Mouse (Mus musculus): Measurements from ENCODE around the gene Rap1b.

Rap1b gene

DNA sequence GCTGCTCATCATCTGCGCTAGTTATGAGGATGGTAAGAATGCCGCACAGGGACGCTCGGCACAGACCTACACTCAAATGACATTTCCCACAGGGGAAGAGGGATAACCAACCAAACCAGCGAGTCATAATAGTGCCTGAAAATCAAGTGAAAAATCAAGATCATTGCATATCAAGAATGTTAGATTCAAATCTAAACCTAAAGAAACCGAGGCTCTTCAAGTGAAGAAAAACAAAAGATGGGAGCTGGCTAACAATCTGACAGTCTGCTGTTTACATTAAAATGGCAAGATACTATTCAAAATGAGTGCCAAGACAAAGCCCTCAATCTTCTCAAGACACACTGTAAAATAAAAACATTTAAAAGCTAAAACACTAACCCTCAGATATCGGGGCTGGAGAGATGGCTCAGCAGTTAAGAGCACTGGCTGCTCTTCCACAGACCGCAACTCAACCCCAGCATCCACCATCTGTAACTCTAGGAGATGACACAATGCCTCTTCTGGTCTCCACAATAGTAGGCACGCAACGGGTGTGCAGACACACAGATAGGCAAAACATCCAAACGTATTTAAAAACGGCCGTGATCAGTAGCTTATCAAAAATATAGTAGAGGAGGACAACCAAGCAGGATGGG lies 61.9 kb downstream of the Rap1b start:
- DNase-seq (ENCODE audit: low spot score in 2 of 2): no peak

DNA sequence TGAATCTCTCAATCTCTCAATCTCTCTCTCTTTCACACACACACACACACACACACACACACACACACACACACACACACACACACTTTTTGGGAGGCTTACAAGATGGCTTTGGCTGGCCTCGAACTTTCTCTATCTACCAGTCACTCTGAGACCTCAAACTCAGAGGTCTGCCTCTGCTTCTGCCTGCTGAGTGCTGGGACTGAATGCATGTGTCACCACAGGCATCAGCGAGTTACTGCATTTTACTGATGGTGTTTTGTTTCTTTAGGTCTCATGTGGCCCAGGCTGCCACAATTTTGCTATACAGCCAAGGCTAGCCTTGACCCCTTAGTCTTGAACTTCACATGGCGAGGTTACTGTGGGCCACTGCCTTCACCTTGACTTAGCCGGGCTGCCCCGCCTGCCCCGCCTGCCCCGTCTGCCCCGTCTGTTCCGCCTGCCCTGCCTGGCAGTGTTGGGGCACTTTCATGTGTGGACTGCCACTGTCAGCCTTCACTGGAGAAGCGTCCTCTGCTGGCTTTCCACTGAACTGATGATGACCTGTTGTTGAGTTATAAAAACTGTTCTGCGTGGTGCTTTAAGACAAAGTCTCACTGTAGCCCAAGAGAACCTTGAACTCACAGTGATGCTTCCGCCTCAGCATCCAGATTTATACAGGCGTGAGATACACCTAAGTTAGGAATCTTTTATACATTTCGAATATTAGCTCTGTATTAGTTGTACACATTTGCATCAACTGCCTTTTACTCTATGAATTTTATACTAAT lies 63.2 kb downstream of the Rap1b start:
- no peak for DNase-seq (ENCODE audit: low spot score in 2 of 2)

DNA sequence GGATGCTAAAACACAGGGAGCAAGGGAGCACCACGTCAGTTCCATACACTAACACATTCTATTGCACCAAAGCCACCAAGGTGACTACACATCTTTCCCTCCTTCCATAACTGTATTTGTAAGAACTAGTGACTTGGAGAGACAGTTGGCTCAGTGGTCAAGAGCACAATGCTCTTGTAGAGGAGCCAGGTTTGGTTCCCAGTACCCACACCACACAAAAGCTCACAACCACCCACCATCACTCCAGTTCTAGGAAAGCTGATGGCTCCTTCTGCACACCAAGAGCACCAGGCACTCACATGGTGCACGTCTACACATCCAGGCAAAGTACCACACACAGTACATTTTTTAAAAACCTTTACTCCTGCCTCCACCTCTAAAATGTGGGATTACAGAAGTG lies 63.8 kb downstream of the Rap1b start:
- DNase-seq (ENCODE audit: low spot score in 2 of 2): no peak

DNA sequence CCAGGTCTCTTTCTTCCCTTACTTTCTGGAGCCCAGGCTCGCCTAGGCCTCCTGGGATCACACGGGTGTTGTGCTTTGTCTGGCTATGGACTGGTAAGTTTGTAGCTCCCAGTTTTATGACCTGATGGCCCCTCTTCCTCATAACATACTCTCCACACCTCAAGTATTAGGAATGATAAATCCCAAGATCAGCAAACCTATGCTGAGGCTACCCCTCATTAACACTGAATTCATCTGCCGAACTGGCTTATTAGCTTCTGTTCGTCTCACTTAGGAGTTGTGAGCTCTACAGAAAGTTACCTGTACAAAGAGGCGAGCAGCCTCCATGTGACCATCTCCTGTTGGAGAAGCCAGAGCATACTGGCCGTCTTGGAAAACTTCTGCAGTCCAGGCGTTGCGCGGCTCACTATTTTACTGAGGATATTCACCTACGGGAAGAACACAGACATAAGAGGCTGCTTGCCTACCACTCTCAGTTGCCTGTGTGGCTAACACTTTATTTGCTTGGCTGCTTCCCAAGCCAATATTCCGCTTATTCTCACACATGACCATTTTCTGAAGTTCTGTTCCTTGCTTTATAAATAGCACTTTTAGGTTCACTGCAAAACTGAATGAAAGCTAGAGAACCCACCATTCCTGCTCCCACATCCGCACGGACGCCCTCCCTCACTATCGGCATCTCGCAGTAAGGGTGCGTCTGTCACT lies 64.7 kb downstream of the Rap1b start:
- DNase-seq (ENCODE audit: low spot score in 2 of 2): no peak

DNA sequence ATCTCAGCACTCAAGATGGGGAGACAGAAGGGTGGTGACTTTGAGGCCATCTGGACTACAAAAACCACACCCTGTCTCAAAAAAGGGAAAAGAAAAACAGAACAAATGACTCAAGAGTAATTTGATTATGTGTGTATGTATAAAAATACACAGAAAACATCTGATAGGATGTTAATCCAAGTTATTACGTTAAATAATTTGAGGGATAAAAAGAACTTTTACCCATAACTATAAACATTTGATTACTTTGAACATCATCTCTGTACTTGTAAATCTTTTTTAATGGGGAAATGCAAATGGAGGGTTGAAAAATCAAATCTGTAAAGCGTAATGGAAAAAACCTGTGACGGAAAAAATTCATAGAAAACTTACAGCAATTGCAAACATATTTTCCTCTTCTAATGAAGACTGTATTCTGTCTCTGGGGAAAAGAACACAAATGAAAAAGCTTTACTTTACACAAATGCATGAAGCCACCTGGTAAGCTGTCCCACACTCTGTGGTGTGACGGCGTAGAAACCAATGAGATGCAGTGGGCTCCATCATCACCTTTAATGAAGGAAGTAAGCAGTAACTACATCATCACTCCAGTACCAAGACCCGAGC lies 65.4 kb downstream of the Rap1b start:
- DNase-seq (ENCODE audit: low spot score in 2 of 2): no peak

DNA sequence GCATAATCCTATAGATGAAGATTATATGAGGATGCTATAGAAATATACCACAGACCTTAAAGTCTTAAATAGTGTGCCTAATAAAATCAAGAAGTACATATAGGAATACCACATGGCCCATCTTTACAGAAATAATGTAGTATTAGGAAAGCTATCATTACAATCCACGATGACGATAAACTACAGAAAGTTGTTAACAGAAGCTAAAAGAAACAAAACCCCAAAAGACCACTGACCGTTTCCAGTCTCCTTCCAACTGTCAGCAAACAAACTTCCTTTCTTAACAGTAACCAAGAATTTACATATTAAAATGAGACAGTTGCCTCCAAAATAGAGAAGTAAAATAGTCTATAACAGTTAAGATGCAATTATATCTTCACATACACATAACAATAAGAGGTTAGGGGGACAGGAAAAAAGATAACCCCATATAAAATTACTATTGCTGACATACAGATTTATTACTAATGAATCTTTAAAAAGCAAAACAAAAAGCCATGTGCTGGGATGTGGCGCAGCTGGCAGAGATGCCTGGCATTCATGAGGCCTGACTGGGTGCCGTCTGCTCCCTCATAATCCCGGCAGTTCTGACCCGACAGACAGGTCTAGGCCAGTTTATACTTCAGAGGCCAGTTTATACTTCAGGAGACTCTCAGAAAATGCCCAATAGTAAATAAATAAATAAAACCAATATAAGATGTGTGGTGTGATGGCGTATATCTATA lies 66.1 kb downstream of the Rap1b start:
- DNase-seq (ENCODE audit: low spot score in 2 of 2): no peak

DNA sequence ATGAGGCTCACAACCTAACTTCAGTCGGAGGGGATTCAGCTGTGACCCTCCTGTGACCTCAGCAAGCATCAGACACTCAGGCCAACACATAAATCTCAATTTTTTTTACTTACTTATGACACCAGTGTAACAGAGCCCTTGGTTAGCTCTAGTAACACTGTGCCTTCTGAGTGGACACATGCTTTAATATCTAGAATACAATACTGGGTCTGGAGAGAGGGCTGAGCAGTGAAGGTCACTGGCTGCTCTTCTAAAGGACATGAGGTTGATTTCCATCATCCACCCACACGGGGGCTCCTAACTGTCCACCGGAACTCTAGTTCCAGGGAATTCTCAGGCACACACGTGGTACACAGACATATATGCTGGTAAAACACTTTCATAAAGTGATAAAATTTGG lies 66.9 kb downstream of the Rap1b start:
- DNase-seq (ENCODE audit: low spot score in 2 of 2): no peak

DNA sequence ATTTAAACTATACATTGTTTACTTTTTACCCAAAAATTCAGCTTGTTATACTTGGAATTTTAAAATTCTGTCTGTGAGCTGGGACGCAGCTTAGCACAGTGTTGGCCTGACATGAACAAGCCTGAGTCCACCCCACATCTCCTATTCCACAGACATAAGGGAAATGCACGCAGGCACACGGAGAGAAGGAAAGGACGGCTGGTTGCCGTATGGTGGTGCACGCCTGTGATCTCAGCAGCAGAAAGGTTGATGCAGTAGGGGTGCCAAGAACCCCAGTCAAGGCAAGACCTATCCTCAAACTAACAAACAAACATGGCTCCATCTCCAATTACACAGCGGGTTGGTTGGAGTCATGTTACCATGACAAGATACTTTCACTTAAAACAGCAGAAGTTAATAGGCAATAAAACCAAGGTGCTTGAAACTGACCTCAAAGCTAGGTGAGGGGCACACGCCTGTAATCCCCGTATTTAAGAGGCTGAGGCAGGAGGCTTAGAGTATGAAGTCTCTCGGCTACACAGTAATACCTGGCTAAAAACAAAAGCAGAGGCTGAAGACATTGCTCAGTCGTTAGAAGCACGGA lies 67.4 kb downstream of the Rap1b start:
- DNase-seq (ENCODE audit: low spot score in 2 of 2): no peak

DNA sequence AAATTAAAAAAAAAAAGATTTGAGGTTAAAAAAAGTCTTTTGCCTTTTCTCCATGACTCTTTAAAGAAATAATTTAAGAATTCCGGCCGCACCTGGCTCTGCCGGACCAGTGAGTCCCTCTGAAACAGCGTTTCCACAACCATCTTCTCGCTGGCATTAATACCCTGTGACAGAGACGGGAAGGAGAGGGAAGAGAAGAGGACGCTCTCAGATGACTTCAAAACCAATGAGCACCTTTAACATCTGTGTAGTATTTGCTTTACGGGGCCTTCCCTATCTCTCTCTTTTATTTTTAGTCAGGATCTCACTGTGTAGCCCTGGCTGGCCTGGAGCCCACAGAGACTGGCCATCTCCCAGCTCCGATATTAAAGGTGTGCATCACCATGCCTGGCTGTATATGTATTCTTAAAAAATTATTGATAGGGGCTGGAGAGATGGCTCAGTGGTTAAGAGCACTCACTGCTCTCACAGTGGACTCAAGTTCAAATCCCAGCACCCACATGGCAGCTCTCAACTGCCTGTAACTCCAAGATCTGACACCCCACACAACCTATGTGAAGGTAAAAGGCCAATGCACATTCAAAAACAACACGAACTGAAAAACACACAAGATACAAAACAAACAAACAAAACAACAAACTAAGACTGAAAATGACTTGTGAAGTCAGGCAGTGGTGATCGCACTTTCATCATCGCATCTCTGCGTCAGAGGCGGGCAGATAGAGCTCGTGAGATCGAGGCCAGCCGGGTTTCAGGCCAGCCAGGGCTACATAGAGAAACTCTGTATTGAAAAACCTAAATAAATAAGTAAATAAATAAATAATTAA lies 68.1 kb downstream of the Rap1b start:
- no peak for DNase-seq (ENCODE audit: low spot score in 2 of 2)

DNA sequence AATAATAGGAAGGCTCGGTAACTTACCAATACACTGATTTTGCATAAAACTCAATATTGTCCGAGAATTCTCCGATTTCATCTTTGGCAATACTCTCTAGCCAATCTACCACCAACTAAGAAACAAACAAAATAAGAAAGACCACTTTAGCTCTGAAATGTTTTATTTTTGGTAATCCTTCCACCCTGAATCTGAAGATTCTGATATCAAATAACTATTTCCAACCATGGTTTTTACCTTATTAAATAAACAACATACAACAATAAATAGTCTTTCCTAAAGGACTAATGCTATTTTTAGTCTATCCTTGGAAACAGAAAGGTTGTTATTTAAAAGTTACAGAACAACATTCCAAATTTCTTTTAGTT lies 68.7 kb downstream of the Rap1b start:
- no peak for DNase-seq (ENCODE audit: low spot score in 2 of 2)

DNA sequence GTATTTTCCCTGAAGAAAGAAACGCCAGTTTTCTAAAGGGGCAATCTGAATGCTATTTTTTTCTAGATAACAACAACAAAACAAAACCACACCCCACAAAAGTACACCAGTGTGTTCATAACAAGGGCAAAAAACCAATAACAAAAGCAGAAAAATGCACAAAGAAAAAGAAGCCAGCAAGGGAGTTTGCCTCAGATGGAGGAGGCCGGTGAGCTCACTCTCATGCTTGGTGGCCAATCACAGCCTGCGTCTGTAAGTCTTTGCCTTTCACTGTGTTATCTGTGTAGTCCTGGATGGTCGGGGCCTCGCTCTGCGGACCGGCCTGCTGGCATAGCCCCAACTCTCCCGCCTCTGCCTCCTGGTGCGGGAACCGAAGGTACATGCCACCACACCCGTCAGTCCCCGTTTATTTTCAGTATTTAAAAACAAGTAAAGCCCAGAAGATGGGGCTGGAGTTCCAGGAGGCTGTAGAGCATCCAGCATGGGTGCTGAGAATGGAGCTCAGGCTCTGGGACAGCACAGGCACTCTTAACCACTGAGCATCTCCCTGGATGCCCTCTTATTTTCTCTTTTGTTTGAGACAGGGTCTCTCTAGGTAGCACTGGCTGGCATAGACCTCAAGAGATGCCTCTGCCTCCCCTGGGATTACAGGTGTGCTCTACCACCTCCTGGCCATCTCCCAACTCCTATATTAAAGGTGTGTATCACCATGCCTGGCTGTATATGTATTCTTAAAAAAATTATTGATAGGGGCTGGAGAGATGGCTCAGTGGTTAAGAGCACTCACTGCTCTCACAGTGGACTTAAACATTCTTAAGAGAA lies 69.3 kb downstream of the Rap1b start:
- DNase-seq (ENCODE audit: low spot score in 2 of 2): no peak

DNA sequence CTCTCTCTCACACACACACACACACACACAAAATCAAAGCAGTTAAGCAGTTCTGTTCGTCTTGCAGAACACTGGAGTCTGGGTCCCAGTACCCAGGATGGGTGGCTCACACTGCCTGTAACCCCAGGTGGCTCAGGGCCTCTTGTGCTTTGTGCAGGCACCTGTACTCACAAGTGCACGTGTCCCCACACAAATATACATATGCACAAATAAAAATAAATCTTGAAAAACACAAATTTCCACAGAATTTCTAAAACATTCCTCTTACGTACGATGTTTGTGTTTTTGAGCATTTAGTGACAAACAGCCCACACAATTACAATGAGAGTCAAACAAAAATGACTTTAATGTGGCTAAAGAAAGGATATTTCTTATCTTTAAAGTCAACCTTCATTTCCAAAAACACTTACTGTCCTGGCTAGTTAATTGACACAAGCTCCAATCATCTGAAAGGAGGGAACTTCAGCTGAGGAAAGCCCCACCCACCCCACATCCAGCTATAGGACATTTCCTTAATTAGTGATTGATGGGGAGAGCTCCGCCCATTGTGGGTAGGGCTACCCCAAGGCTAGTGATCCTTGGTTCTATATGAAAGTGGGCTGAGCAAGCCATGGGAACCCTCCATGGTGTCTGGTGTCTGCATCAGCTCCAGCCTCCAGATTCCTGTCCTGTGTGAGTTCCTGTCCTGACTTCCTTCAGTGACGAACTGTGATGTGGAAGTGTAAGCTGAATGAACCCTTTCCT lies 70.3 kb downstream of the Rap1b start:
- no peak for DNase-seq (ENCODE audit: low spot score in 2 of 2)

DNA sequence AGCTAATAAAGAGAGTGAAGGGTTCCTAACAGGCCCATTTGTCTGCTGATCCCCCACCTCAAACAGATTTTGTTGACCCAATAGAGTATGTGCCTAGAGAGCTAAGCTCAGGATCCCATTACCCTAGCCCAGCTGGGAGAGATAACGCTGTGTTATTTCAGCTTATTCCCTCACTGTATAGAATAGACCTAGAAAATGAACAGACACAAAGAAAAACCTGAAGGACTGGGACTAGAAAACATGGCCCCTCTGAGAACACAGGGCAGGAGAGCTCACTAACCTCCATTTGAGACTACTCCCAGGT lies 71.1 kb downstream of the Rap1b start:
- DNase-seq (ENCODE audit: low spot score in 2 of 2): no peak

DNA sequence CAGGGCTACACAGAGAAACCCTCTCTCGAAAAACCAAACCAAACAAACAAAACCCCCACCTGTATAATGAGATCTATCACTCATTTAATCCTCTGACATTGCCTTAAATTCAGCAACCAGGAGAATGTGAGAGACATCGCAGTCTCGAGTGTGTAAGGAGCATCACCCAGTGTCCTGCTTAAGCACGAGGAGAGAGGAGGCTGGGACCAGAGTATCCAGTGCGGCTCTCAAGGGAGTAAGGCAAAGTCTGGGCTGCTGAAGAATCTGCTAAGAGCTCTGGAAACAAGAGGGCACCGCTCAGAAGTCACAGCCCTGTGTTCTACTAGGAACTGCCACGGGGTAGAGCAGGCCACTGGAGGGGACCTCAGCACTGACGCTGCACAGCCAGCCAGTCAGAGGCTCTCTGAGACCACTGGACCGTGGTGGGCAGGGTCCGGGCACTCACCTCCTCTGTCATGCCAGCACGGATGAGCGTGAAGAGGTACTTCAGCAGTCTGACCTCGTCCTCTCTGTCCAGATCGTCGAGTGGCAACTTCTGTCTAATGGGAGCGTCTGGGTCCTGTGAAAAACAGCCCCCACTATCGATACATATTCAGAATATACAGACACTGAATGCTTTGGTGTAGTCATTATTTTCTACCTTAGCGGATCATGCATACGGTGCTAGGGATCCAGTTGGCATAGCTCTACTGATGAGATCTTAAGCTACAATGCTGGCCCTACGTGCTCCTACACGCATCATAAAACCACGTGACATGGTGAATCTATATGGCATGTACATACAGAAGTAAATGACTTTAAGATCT lies 71.6 kb downstream of the Rap1b start:
- DNase-seq (ENCODE audit: low spot score in 2 of 2): no peak

DNA sequence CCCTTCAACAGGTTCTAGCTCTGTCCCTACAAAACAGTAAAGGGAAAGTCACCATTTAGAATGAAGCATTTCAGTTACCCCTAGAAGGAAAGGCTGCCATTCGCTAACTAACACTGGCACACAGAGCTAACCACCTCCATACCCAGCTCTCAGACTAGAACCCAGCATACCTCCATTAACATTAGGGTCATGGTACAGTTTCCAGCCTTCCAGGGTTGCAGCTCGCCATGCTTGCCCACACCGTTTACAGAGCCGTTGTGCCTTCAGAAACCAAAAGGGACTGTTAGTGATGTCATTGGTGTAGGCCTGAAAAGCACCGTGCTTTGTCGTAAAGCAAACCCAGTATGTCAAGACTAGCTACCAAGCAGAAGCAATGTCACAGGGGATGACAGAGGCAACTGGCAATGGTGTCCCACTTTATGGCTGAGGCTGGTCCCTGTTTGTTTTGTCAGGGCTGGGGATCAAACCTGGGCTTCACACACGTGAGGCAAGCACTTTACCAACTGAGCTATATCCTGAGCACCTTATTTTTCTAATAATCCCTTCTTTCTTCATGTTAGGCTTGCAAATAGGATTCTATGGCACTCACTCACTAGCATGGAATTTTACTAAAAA lies 72.6 kb downstream of the Rap1b start:
- DNase-seq (ENCODE audit: low spot score in 2 of 2): no peak

DNA sequence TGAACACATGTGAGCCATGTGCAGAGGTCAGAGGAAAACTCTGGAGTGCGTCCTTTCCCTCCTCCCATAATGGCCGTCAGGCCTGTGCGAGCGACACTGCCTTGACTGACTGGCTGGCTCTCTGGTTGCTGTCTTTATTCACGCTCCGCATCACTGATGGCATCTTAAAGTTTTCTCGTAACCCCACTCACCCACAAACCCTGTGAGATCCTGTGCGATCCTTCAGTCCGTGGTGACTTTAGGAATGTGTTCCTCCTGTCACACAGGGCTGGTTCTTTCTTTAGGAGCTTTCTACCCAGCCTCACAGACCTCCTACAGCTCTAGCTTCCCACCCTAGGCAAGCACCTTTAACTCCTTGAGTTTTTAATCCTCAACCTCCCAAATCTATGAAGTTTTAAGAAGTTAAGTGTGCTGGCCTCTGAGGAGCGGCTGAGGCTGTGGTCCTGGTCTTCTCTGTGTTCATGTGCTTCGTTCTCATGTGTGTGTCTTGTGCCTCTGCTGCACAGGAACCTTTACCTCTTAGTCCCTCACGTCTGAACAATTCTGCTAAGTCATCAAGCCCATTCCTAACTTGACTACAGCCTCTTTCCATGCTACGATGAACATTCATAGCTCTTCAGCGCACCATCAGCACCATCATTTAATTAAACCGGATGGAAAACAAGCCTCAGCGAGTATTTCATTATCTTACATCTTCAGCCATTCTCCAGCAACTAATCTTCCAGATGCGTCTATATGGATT lies 73.3 kb downstream of the Rap1b start:
- no peak for DNase-seq (ENCODE audit: low spot score in 2 of 2)

DNA sequence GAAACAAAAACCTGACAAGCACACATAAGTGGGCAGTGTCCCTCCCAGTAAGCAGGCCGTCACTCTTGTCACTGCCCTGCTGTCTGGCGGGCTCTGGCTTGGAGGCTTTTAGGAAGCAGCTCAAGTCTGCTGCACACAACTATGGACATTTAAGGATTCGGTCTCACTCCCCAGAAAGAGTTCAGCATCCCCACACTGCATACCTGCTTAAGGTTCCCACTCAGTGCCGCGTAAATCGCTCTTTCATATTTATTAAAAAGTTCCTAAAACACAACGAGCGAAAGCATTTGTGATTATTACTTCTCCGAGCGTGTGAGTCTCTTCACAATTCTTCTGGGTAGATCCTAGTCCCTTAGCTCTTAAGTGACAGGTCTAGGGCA lies 74.7 kb downstream of the Rap1b start:
- no peak for DNase-seq (ENCODE audit: low spot score in 2 of 2)

Data from spleen, postnatal 14 days (tissue).